Mouse (Mus musculus) brain, embryonic 14.5 days (tissue): ENCODE results near the gene F12. TPM values are rescaled to one million over a fixed set of nuclear protein-coding genes. Genes with fewer than 3 reads are reported as not detected.

Source experiments
- DNase-seq: peaks from one replicate; pipeline ENCODE4 v3.0.0-alpha.2; 2011; ENCODE audit warnings: low read depth
- CTCF ChIP-seq: fragments of 200-500 bp; IDR thresholded peaks from 2 replicates; pipeline ENCODE4 v1.5.1; 2012; ENCODE audit warnings: inconsistent platforms, mild to moderate bottlenecking, moderate library complexity, borderline replicate concordance; ENCODE audit not compliant: insufficient read depth, insufficient read length; ENCODE audit errors: extremely low read depth
- POLR2A ChIP-seq: fragments of 200-500 bp; IDR thresholded peaks from 2 replicates; pipeline ENCODE4 v1.6.1; 2012; ENCODE audit warnings: mild to moderate bottlenecking, inconsistent platforms, borderline replicate concordance; ENCODE audit not compliant: poor library complexity, insufficient read depth, insufficient read length, severe bottlenecking; ENCODE audit errors: extremely low read depth
- polyA plus RNA-seq: library from polyadenylated mRNA; depleted of rRNA; stranded (reverse); fragments of >200 nt; gene quantifications from 2 replicates; pipeline ENCODE4 v1.2.3, GENCODE M21; 2012; rRNA removed

Gene F12
- polyA plus RNA-seq, 1 experiment: 0.26 TPM

DNA sequence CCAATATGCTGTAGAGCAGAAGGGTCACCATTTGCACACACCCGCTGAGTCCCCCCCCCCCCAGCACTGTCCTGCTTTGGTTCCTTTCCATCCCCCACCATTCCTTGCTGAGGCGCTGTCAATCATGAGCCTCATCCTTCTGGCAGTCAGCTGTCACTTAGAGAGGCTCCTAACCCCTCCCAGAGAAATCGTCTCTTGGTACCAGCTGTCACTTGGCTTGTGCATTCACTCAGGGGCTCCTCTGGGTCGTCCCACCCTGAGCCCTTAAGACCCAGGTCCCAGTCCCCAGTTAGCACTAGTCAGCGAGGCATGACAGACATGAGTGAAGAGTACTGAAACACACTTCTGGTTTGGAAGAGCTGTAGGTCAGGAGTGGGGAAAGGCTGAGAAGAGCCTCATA lies 54.9 kb downstream of the F12 start:
- no peak for TF ChIP-seq CTCF
- TF ChIP-seq POLR2A: no peak
- DNase-seq: no peak

DNA sequence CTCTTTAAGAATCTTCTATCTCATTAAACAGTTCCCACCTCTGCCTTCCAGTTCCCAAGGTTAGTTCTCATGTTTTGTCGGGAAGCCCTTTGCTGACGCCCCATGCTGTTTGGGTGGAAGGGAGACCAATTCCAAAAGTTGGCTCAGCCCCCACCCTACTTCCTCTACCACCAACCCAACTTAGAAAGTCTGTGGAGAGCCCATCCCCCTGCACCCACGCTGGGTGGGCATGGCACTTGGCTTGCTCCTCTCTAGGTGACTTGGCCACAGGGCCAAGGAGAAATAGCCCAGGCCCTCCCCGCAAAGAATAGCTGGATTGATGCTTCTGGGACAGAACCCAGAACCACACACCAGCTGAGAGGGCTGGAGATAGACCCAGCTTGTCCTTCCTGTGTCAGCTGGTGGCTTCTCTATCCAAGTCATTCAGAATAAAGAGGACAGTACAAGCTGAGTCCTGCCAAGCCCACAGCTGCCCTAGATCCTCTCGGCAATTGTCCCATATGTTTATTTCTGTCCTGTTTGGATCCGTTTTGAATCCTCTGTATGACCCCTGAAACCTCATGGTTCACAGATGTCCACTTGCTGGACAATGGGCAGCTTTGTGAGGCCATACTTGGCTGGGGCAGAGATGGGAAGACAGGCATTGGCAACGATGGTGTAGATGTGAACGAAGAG lies 55.4 kb downstream of the F12 start:
- no peak for DNase-seq
- TF ChIP-seq CTCF (no peak), POLR2A (no peak)

DNA sequence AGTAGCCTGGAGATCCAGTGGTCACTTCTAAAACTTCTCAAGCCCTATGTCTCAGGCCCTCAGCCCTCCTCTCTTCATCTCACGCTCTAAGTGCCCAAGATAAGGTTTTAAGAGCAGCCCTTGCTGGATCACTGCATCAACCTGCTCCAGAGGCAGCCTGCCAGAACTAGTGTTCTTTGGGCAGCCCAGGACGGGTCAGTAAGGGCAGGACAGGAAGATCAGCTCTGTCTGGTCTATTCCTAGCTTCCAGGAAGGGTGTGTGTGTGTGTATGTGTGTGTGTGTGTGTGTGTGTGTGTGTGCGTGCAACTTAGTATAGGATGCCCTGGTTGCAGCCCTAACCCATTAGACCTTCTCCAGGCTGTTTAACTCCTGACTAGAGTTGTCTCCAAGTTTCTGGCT lies 56.4 kb downstream of the F12 start:
- TF ChIP-seq CTCF (no peak), POLR2A (no peak)

DNA sequence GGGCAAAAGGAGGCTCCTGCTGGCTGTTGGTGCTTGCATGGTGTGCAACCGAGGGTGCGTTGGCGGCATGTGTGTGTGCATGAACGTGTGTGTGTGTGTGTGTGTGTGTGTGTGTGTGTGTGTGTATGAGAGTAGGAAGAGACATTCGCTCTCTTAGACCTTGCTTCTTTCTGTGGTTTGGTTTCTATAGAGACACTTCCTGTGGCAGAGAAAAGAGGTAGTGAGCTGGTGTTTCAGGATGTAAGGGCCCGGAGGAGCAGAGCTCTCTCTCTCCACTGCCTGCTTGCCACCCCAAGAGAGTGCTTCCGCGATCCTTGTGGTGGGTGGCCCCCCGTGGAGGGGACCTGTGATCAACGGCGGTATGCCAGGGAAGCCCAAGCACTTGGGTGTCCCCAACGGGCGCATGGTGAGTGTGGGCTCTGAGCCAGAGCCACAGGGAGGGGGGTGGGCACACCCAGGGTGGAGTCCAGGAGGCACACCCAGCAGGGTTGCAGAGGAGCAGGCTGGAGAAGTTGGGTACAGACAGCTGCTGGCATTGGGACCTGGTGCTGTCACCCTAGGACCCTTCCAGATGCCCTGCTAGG lies 57.0 kb downstream of the F12 start, which contains the start of gene Rgs14:
Rgs14 (plus strand) TSS at position 202 of the 584 bp plus-strand sequence.
- TF ChIP-seq CTCF (no peak), POLR2A (no peak)
- no peak for DNase-seq

More for the DNA sequence above, 56.4 kb downstream of the F12 start:
- DNase-seq: no peak

DNA sequence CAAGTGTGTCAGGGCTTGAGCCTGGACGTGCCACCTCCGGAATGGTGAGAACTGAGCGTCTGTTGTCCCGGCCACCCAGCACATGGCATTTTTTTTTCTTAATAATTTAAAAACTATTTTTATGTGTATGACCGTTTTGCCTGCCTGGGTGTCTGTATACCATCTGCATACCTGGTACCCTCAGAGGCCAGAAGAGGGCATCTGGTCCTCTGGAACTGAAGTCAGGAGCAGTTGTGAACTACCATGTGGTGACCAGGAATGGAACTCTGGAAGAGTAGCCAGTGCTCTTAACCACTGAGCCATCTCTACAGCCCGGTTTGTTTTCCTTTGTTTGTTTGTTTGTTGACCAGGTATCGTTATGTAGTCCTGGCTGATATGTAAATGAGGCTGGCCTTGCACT lies 58.2 kb downstream of the F12 start:
- no peak for DNase-seq
- TF ChIP-seq CTCF (no peak), POLR2A (no peak)

Other genes starting within 250 kb of the F12 start
- 38.1 and 52.2 TPM in 2 replicates for gene Nsd1, start 217.0 kb downstream of the F12 start, polyA plus RNA-seq
- gene Prelid1, start 106.3 kb downstream of the F12 start, polyA plus RNA-seq: 237 and 255 TPM in 2 replicates
- gene Rab24, start 104.8 kb downstream of the F12 start, polyA plus RNA-seq: 113 and 173 TPM in 2 replicates
- 22.3 and 48.5 TPM in 2 replicates for gene Mxd3, start 97.0 kb downstream of the F12 start, polyA plus RNA-seq
- gene Lman2, start 64.0 kb downstream of the F12 start, polyA plus RNA-seq: 61.7 and 66.2 TPM in 2 replicates
- 0.51 and 0.69 TPM in 2 replicates for gene Rgs14, start 57.1 kb downstream of the F12 start, polyA plus RNA-seq
- gene Slc34a1, start 28.6 kb downstream of the F12 start, polyA plus RNA-seq: 0.06 and 0.10 TPM in 2 replicates
- gene Pfn3, start 11.6 kb downstream of the F12 start, polyA plus RNA-seq: 0.51 and 0.66 TPM in 2 replicates
- gene Grk6, start 18.3 kb upstream of the F12 start, polyA plus RNA-seq: 79.6 and 92.1 TPM in 2 replicates
- 75.5 and 77.4 TPM in 2 replicates for gene Prr7, start 37.5 kb upstream of the F12 start, polyA plus RNA-seq
- gene Dbn1, start 61.3 kb upstream of the F12 start, polyA plus RNA-seq: 809 and 867 TPM in 2 replicates
- gene Pdlim7, start 86.9 kb upstream of the F12 start, polyA plus RNA-seq: 118 and 126 TPM in 2 replicates
- gene Dok3, start 102.5 kb upstream of the F12 start, polyA plus RNA-seq: 15.9 and 20.0 TPM in 2 replicates
- gene Ddx41, start 109.9 kb upstream of the F12 start, polyA plus RNA-seq: 92.4 and 109 TPM in 2 replicates
- 161 and 190 TPM in 2 replicates for gene Fam193b, start 144.3 kb upstream of the F12 start, polyA plus RNA-seq
- 98.7 and 99.3 TPM in 2 replicates for gene Tmed9, start 146.9 kb upstream of the F12 start, polyA plus RNA-seq
- gene B4galt7, start 173.1 kb upstream of the F12 start, polyA plus RNA-seq: 47.2 and 57.5 TPM in 2 replicates
- 74.6 and 80.9 TPM in 2 replicates for gene Caml, start 196.2 kb upstream of the F12 start, polyA plus RNA-seq
- 46.6 and 52.7 TPM in 2 replicates for gene Ddx46, start 208.2 kb upstream of the F12 start, polyA plus RNA-seq